Mouse (Mus musculus): ENCODE results near the gene Cckbr. TPM values are rescaled to one million over a fixed set of nuclear protein-coding genes. Genes with fewer than 3 reads are reported as not detected.

Cckbr gene
- total RNA-seq, 4 experiments from 2014 or later = 8.6 to 10.8 (median 9.4) TPM

DNA sequence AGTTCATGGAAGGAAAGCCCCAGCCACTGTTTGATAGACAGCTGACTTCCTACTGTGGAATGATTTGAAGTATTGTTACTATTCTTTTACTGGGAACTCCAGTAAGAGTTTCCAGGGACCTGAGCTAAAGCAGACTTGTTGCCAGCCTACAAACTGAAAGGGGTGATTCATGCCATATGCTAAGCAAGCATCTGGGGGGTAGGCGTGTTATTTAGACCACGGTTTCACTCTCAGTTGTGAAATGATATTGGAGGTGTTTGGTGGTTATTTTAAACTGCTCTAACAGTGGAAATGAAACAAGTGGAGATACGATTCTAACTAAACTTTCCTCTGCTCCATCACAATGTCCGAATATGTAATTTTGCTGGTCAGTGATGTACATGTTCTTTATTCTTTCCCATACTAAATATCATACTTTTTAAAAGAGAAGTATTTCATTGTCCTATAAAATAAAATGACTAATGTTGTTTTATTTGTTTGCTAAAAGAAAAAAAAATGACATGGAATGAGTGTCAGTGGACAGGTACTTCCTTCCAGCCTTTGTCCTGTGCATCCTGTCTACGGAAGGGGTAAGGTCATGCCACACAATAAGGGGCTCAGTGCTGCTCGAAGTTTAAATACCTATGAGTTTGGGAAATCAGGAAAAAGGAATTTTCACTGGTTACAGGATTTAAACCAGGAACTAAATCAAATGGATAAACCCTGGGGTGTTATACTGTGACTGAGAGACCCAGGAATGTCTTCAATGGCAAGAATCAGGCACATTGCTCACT lies 61.8 kb downstream of the Cckbr start:
- peak; percentile 79 to 81 for DNase-seq (ENCODE audit: low spot score in 2 of 2)

DNA sequence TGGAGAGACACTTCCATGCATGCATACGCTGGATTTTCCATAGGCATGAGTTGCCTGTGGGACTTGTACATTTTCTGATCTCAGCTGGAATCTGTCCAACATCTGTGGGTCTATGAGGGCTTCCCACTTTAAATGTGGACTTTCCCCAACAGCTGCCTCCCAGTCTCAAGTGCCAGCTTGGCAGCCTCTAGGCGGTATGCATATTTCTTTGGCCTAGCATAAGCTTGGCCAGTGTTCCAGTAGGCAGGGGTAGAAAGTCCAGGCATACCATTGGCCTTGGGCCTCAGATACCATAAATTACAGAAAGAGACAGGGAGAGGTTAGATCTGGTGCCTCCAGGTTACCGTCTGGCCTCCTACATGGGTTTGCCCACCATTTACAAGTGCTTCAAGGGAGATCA lies 72.3 kb downstream of the Cckbr start:
- DNase-seq (ENCODE audit: low spot score in 2 of 2) = no peak

DNA sequence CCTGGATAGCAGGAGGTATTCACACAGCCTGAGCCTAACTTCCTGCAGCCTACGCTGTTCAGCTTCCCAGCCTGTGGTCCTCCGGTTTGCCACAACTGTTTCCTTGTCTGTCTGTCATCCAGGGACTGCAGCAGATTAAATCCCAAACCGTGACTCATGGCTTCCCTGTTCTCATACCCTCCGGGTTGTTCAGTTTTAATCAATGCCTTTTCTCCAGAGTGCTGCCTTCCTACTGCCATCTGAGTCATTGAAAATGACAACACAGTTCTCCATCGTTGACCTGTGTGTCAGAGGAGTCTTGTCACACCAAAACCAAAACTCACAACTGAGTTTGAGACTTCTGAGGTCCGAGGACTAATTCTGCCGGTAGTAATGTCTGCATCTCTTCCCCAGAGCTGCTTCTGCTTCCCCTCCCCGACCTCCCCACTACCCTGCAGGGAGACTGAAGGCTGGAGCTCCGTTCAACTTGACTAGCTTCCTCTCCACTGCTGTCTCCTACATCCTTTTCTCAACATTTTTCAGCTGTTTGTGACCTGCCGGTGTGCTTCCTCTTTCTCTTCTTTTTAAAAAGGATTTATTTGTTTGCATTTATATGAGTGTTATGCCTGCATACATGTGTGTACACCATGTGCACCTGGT lies 73.4 kb downstream of the Cckbr start:
- DNase-seq (ENCODE audit: low spot score in 2 of 2) = no peak

DNA sequence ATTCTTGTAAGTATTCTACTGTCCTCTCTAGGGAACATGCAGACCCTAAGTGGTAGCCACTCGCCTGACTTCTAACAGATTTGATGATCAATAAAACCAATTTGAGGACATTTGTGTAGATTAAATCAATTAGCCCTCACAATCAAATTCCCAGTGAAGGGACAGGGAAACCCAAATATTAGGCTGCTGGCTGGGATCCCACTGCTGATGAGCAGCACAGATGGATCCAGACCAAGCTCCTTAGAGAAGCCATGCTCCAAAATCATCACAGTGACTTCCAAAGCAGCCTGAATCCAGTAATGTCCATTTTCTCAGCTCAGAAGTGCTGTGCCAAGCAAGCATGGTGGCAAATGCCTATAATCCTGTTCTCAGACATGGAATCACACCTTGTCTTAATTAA lies 74.1 kb downstream of the Cckbr start:
- DNase-seq (ENCODE audit: low spot score in 2 of 2) = no peak

DNA sequence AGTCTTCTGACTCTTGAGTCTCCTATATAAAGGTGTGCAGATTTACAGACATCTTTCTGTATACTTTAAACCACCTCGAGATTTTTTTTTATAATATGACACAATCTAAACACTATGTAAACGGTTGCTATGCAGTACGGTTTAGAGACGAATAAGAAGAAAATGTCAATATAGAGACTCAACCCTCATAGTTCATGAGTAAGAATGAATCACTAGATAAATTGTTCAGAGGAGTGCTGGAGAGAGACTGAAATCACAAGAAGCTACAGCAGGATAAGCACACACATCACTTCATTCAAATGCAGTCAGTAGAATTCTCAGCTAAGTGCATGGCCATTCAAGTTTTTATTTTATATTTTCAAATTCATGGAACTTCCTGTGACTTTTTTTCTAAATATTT lies 76.5 kb downstream of the Cckbr start:
- no peak for DNase-seq (ENCODE audit: low spot score in 2 of 2)

DNA sequence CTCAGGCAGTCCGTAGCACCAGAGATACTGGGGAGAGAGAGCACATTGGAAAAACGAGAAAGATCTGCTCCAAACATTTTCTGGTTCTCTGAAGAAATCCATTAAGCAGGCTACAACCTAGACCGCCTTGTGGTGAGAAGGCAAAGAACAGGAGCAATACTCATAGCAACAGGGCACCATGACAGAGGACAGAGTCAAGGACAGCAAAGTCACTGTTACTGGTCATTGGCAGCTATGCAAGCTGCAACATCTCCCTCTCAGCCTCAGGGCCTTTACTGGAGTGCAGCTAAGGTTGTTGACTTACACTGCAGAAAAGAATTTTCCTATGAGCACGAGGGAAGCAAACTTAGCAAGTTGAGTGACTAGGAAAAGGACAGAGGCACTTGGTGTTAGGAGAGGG lies 81.7 kb downstream of the Cckbr start:
- no peak for DNase-seq (ENCODE audit: low spot score in 2 of 2)

DNA sequence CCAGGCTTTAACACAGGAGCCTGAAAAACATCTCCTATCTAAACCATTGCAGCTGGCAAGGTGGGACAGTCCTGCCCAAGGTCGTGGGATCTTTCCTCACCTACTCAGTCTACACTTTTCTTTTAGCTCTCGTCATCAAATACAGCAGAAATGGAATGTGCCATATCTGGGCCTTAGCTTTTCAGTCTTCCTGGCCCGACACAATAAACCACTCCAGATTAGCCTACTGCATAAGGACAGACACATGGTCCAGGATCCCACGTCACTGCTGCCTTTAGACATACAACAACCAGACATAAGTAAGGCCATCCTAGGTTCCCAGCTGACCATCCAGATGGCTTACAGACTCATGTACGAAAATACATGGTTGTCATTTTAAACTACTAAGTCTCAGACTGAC lies 84.6 kb downstream of the Cckbr start:
- no peak for DNase-seq (ENCODE audit: low spot score in 2 of 2)

DNA sequence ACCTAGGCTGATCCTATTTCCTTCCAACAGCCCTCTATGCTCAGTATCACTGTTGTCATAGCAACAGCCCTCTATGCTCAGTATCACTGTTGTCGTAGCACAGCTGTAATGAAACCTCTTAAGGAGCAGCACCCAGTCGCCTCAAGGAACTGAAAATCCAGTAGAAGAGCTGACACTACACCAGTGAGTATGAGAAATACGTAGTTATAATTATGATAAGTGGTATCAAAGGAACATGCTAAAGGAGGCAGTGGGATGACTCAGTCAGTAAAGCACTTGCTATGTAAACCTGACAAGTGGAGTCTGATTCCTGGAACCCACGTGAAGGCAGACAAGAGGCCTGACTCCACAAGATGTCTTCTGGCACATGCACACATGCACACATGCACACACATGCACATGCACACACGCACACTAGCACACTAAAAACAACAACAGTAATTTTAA lies 88.3 kb downstream of the Cckbr start:
- no peak for DNase-seq (ENCODE audit: low spot score in 2 of 2)

DNA sequence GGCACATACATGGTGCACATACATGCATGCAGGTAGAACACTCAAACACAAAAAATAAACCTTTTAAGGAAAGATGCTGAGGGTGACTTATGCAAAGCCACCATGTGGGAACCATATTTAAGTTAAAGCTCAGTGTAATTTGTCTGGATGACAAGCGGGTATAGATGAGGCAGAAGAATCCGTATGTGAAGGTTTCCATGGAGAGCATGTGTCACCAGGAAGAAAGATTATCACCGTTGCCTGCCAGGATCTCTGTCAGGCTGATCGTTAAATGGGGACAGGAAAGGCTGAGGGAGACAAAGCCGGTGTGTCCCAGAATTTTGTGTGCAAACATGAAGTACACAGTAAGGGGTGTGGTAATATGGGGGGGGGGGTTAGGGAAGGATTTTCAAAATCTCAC lies 89.0 kb downstream of the Cckbr start:
- DNase-seq (ENCODE audit: low spot score in 2 of 2) = no peak

DNA sequence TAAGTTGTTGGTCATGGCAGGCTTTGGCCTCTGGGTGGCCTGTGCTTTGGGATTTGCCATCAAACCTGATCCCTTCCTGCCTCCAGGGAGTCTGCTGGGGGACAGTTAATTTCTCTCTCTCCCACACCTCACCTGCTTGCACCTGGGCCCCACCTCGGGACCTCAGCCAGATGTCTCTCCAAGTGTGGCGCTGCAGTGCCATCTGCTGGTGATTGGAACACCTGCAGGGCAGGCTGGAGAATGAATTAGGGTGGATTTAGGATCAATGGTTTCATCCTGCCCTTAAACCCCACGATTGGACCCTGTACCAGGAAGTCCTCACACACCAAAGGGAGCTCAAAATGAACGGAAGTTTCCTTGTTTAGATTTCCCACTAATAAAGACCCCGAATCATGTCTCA lies 89.6 kb downstream of the Cckbr start:
- DNase-seq (ENCODE audit: low spot score in 2 of 2) = peak in 1 of 2 experiments; percentile 45

DNA sequence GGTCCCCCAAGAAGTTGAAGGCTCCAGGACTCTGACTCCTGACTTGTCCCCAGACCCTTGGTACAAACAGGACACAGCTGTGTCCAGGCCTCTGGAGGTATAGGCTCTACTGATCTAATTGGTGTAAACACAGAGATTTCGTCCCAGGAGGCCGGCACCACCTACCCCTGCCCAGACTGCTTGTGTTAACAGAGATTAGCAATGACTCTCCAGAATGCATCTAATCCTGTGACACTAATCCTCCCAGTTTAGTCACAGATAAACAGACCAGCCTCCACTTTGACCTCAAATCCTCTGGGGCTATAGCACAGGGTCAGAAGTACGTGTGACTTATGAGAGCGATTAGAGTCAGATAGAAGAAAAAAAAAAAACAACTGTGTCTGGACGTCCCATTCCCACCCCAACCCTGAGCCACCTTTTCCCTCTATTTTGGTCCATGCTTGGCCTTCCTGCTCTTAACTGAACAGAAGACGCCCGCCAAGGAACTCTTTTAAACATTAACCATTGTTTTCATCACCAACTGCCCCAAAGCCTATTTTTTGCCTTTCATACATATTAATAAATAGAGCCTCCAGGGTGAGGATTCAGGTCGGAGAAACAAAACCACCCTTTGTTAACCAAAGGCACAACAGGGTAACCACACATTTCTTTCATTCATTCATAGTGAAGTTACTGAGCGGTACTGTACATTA lies 91.3 kb downstream of the Cckbr start:
- no peak for DNase-seq (ENCODE audit: low spot score in 2 of 2)

DNA sequence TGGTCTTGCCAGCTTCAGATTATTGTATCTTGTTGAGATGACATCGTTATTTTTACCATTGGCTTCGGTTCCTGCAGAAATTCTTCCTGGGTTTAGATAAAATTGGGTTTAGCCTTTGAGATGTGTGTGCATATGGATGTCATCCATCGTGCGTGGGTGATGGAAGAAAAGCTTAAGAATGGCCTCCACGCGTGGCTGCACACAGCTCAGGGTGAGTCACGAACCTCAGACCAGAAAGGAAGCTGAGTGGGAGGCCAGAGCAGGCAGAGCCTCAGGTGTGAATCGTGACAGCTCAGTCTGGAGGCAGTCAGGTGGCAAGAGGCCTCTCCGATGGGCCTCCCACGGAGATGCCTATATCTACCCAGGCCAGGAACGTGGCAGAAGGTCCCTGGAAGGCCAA lies 93.8 kb downstream of the Cckbr start:
- peak; percentile 54 to 74 for DNase-seq (ENCODE audit: low spot score in 2 of 2)

DNA sequence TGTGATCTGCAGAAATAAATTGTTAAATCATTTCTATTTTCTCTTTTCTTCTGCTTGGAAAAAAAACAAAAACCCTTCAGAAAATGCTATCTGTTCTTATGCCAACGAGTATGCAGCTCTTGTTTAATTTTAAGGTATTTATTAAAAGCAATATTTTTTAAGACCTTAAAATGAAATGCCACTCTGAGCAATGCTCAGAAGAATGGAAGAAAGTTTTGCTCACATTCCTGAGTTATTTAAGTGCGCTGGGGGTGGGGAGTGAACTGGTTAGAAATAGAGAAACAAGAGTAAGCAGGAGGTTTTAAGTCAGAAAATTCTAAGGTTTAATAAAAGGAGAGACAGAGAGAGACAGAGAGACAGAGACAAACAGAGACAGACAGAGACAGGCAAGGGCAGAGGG lies 94.2 kb downstream of the Cckbr start:
- DNase-seq (ENCODE audit: low spot score in 2 of 2) = no peak

DNA sequence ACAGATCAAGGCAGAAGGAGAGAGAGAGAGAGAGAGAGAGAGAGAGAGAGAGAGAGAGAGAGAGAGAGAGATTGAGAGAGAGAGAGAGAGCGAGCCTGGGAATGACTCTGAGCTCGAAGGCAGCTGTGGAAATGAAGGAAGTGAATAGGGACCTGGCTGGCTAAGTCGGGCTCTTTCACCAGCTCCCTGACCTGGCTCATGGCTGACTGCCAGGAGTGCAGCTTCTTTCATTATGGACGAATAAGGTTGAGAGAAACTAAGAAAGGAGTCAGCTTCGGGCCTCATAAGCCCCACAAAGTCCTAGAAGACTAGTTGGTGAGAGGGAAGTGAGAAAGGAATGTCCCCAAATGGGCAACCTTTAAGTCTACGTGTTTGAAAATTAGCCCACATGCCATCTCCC lies 94.7 kb downstream of the Cckbr start:
- DNase-seq (ENCODE audit: low spot score in 2 of 2) = no peak

Other genes with a start within 250 kb of the Cckbr start
- gene Olfr685, start 239.7 kb upstream of the Cckbr start, total RNA-seq (2022) = not detected
- not detected for gene Olfr686, start 218.2 kb upstream of the Cckbr start, total RNA-seq (2022)
- gene Olfr688, start 137.6 kb upstream of the Cckbr start, total RNA-seq (2022) = not detected
- gene Olfr689, start 114.6 kb upstream of the Cckbr start, total RNA-seq (2022) = not detected
- gene Olfr690, start 91.6 kb upstream of the Cckbr start, total RNA-seq (2022) = 1 to 10 TPM in 1 of 4 experiments, under 1 TPM in 3; 0.39 to 2.0 (median 0.68) TPM
- 1 to 10 TPM in 1 of 4 experiments, under 1 TPM in 3; 0.31 to 1.0 (median 0.62) TPM for gene Olfr691, start 83.5 kb upstream of the Cckbr start, total RNA-seq (2022)
- gene Olfr692, start 57.5 kb upstream of the Cckbr start, total RNA-seq (2022) = not detected
- not detected for gene Gm5901, start 50.7 kb upstream of the Cckbr start, total RNA-seq (2022)
- gene Fam160a2, start 25.7 kb upstream of the Cckbr start, total RNA-seq (2022) = 10 to 100 TPM; 53.0 to 63.3 (median 60.1) TPM
- 1 to 10 TPM in 1 of 4 experiments, under 1 TPM in 3; 0.54 to 1.1 (median 0.76) TPM for gene Cnga4, start 21.2 kb upstream of the Cckbr start, total RNA-seq (2022)
- gene Cavin3, start 56.6 kb downstream of the Cckbr start, total RNA-seq (2022) = 10 to 100 TPM; 11.0 to 14.1 (median 12.4) TPM
- gene Smpd1, start 128.6 kb downstream of the Cckbr start, total RNA-seq (2022) = 10 to 100 TPM; 82.2 to 87.5 (median 85.0) TPM
- 100 to 1,000 TPM; 351 to 364 (median 362) TPM for gene Apbb1, start 155.9 kb downstream of the Cckbr start, total RNA-seq (2022)
- under 1 TPM in 3 of 4 experiments, not detected in 1; 0.25 to 0.41 (median 0.31) TPM for gene Hpx, start 174.4 kb downstream of the Cckbr start, total RNA-seq (2022)
- gene Trim3, start 207.8 kb downstream of the Cckbr start, total RNA-seq (2022) = 100 to 1,000 TPM; 130 to 148 (median 138) TPM
- 10 to 100 TPM; 60.1 to 69.7 (median 65.5) TPM for gene Timm10b, start 214.3 kb downstream of the Cckbr start, total RNA-seq (2022)
- gene Arfip2, start 214.7 kb downstream of the Cckbr start, total RNA-seq (2022) = 100 to 1,000 TPM in 1 of 4 experiments, 10 to 100 TPM in 3; 97.0 to 102 (median 98.2) TPM
- gene Gm45799, start 214.8 kb downstream of the Cckbr start, total RNA-seq (2022) = 10 to 100 TPM in 2 of 4 experiments, 1 to 10 TPM in 2; 6.8 to 15.0 (median 11.0) TPM
- gene Dnhd1, start 225.1 kb downstream of the Cckbr start, total RNA-seq (2022) = 1 to 10 TPM; 5.0 to 9.8 (median 7.4) TPM

Measured in layer of hippocampus, adult 8-10 months (tissue).